Mouse (Mus musculus): ENCODE measurements at regions not wholly inside any gene's neighbourhood (a gene's known extent, or its start where the extent isn't known, plus 50 kb on each side); places are given as distances from the start of the nearest gene placed in this dataset.

GRCm38 (mm10) chr9:31628291-31628690 is 164.0 kb upstream of the Tmem45b start:
- TF ChIP-seq CTCF (IDR thresholded peaks at IDR 0.05; ENCODE audit: insufficient read depth, low read depth, low read length) (no peak), POLR2A (IDR thresholded peaks at IDR 0.05; ENCODE audit: insufficient read depth, low read depth, low read length) (no peak)
